Mouse (Mus musculus) olfactory bulb, adult 2 months (tissue): ENCODE data around the gene Ap1g2.

Source experiments
- CTCF ChIP-seq: fragments of 200-500 bp; IDR thresholded peaks from 2 replicates; pipeline ENCODE4 v1.5.1; 2012; ENCODE audit warnings: low read depth, mild to moderate bottlenecking, low read length, moderate library complexity; ENCODE audit not compliant: insufficient read depth
- POLR2A ChIP-seq: fragments of 200-500 bp; IDR thresholded peaks from 2 replicates; pipeline ENCODE4 v1.6.1; 2012; ENCODE audit warnings: mild to moderate bottlenecking, low read depth, low read length, moderate library complexity; ENCODE audit not compliant: insufficient read depth

GRCm38 (mm10) chr14:55089199-55089947 is 17.0 kb downstream of the Ap1g2 start:
- TF ChIP-seq CTCF (no peak), POLR2A (no peak)
